Mouse (Mus musculus): ENCODE measurements around the gene Mapk1ip1. TPM values are rescaled to one million over a fixed set of nuclear protein-coding genes. Genes with fewer than 3 reads are reported as not detected.

The Mapk1ip1 gene
- polyA plus RNA-seq, 1 experiment from 2014 or later: 14.5 TPM

- no peaks in the 10 kb centered on the region for H3K27me3 ChIP-seq
- H3K27ac ChIP-seq: no peak overlapping the region
- H3K4me3 ChIP-seq: no peak overlapping the region
- peaks cover 37% of the 10 kb centered on the region for H3K36me3 ChIP-seq
- no peak for ATAC-seq (ENCODE audit: insufficient number of reproducible peaks, insufficient read depth, low FRiP score, low TSS enrichment, low read depth)
- no peak overlapping the region for H3K9ac ChIP-seq
- peaks cover 12% of the 10 kb centered on the region for H3K4me1 ChIP-seq
- no peaks in the 10 kb centered on the region for H3K9me3 ChIP-seq
- 96% methylated on average over 4 of the region's 4 CpGs for WGBS
- H3K4me2 ChIP-seq: no peak overlapping the region
Observed at GRCm38 (mm10) chr7:138853417-138854031, 7.5 kb upstream of the Mapk1ip1 start.

- Histone ChIP-seq H3K27me3 (no peaks in the 10 kb centered on the region), H3K27ac (no peak overlapping the region), H3K4me2 (peak overlapping the region; percentile 20; the same call in 1 of the 2 replicates), H3K4me3 (no peak overlapping the region), H3K36me3 (peaks cover 30% of the 10 kb centered on the region), H3K9me3 (no peaks in the 10 kb centered on the region), H3K9ac (no peak overlapping the region), H3K4me1 (peaks cover 25% of the 10 kb centered on the region)
- ATAC-seq (ENCODE audit: insufficient number of reproducible peaks, insufficient read depth, low FRiP score, low TSS enrichment, low read depth): no peak
Observed at GRCm38 (mm10) chr7:138850083-138850482, 4.0 kb upstream of the Mapk1ip1 start.

- H3K9ac ChIP-seq: peak overlapping the region; percentile 94
- no peak for ATAC-seq (ENCODE audit: insufficient number of reproducible peaks, insufficient read depth, low FRiP score, low TSS enrichment, low read depth)
Observed at GRCm38 (mm10) chr7:138848028-138848920, 2.2 kb upstream of the Mapk1ip1 start.

GRCm38 (mm10) chr7:138847316-138848027 lies 1.4 kb upstream of the Mapk1ip1 start:
- Histone ChIP-seq H3K9ac (peak overlapping the region; percentile 94), H3K4me3 (peak overlapping the region; percentile 99), H3K4me1 (peaks cover 44% of the 10 kb centered on the region), H3K27ac (no peak overlapping the region), H3K36me3 (peaks cover 14% of the 10 kb centered on the region; the same call in 1 of the 2 replicates), H3K9me3 (no peaks in the 10 kb centered on the region), H3K4me2 (peak overlapping the region; percentile 82), H3K27me3 (no peaks in the 10 kb centered on the region)
- 46% methylated on average over 13 of the region's 13 CpGs for WGBS
- no peak for ATAC-seq (ENCODE audit: insufficient number of reproducible peaks, insufficient read depth, low FRiP score, low TSS enrichment, low read depth)

More at GRCm38 (mm10) chr7:138848028-138848920, 2.2 kb upstream of the Mapk1ip1 start:
- peaks cover 21% of the 10 kb centered on the region for H3K36me3 ChIP-seq
- no peak overlapping the region for H3K27ac ChIP-seq
- 73% methylated on average over 7 of the region's 7 CpGs for WGBS
- no peaks in the 10 kb centered on the region for H3K9me3 ChIP-seq
- H3K4me1 ChIP-seq: peaks cover 42% of the 10 kb centered on the region
- H3K4me2 ChIP-seq: peak overlapping the region; percentile 82
- no peaks in the 10 kb centered on the region for H3K27me3 ChIP-seq
- H3K4me3 ChIP-seq: peak overlapping the region; percentile 99

GRCm38 (mm10) chr7:138846502-138846991 lies 474 bp upstream of the Mapk1ip1 start:
- peak; percentile 67 for ATAC-seq (ENCODE audit: insufficient number of reproducible peaks, insufficient read depth, low FRiP score, low TSS enrichment, low read depth)
- Histone ChIP-seq H3K9me3 (no peaks in the 10 kb centered on the region), H3K27me3 (no peaks in the 10 kb centered on the region), H3K4me2 (peak overlapping the region; percentile 82), H3K4me1 (peaks cover 44% of the 10 kb centered on the region), H3K36me3 (0 out of 2 replicates have a peak, but pooled peaks cover 5% of the 10 kb centered on the region), H3K9ac (peak overlapping the region; percentile 94), H3K27ac (peak overlapping the region; percentile 94), H3K4me3 (peak overlapping the region; percentile 99)
- WGBS: 0% methylated on average over 51 of the region's 61 CpGs

- 40% methylated on average over 8 of the region's 8 CpGs for WGBS
- Histone ChIP-seq H3K9ac (peak overlapping the region; percentile 94), H3K4me1 (peaks cover 43% of the 10 kb centered on the region), H3K36me3 (no peaks in the 10 kb centered on the region), H3K4me3 (peak overlapping the region; percentile 99), H3K27ac (no peak overlapping the region), H3K27me3 (no peaks in the 10 kb centered on the region), H3K9me3 (no peaks in the 10 kb centered on the region), H3K4me2 (peak overlapping the region; percentile 82)
- ATAC-seq (ENCODE audit: insufficient number of reproducible peaks, insufficient read depth, low FRiP score, low TSS enrichment, low read depth): no peak
Observed at GRCm38 (mm10) chr7:138845111-138845510, 962 bp downstream of the Mapk1ip1 start.

- H3K9ac ChIP-seq: no peak overlapping the region
- WGBS: 93% methylated on average over 4 of the region's 4 CpGs
- no peaks in the 10 kb centered on the region for H3K27me3 ChIP-seq
- no peaks in the 10 kb centered on the region for H3K9me3 ChIP-seq
- no peak overlapping the region for H3K4me2 ChIP-seq
- H3K27ac ChIP-seq: no peak overlapping the region
- no peak for ATAC-seq (ENCODE audit: insufficient number of reproducible peaks, insufficient read depth, low FRiP score, low TSS enrichment, low read depth)
- peaks cover 41% of the 10 kb centered on the region for H3K4me1 ChIP-seq
- no peak overlapping the region for H3K4me3 ChIP-seq
- no peaks in the 10 kb centered on the region for H3K36me3 ChIP-seq
Observed at GRCm38 (mm10) chr7:138843421-138843820, 2.7 kb downstream of the Mapk1ip1 start.

- no peak overlapping the region for H3K27ac ChIP-seq
- no peak for ATAC-seq (ENCODE audit: insufficient number of reproducible peaks, insufficient read depth, low FRiP score, low TSS enrichment, low read depth)
- no peaks in the 10 kb centered on the region for H3K9me3 ChIP-seq
- WGBS: 70% methylated on average over 3 of the region's 3 CpGs
- H3K4me3 ChIP-seq: no peak overlapping the region
- H3K4me1 ChIP-seq: peaks cover 27% of the 10 kb centered on the region
- H3K36me3 ChIP-seq: peaks cover 3% of the 10 kb centered on the region
- H3K27me3 ChIP-seq: no peaks in the 10 kb centered on the region
- H3K4me2 ChIP-seq: no peak overlapping the region
- no peak overlapping the region for H3K9ac ChIP-seq
Observed at GRCm38 (mm10) chr7:138841436-138842151, 4.5 kb downstream of the Mapk1ip1 start.

- 20% methylated on average over 4 of the region's 4 CpGs for WGBS
- Histone ChIP-seq H3K27ac (peak overlapping the region; percentile 83), H3K27me3 (no peaks in the 10 kb centered on the region), H3K9me3 (no peaks in the 10 kb centered on the region), H3K9ac (peak overlapping the region; percentile 55; the same call in 1 of the 2 replicates), H3K4me3 (no peak overlapping the region), H3K4me1 (peaks cover 27% of the 10 kb centered on the region), H3K36me3 (peaks cover 13% of the 10 kb centered on the region), H3K4me2 (no peak overlapping the region)
- peak; percentile 43; the same call in 1 of the 2 replicates for ATAC-seq (ENCODE audit: insufficient number of reproducible peaks, insufficient read depth, low FRiP score, low TSS enrichment, low read depth)
Observed at GRCm38 (mm10) chr7:138840594-138841021, 5.5 kb downstream of the Mapk1ip1 start.

- 82% methylated on average over 3 of the region's 3 CpGs for WGBS
- no peak overlapping the region for H3K4me2 ChIP-seq
Observed at GRCm38 (mm10) chr7:138835028-138835427, 11.0 kb downstream of the Mapk1ip1 start.

GRCm38 (mm10) chr7:138827812-138828211 lies 18.3 kb downstream of the Mapk1ip1 start:
- 15% methylated on average over 11 of the region's 11 CpGs for WGBS
- Histone ChIP-seq H3K4me3 (no peak overlapping the region), H3K36me3 (no peaks in the 10 kb centered on the region), H3K9ac (no peak overlapping the region), H3K4me1 (no peaks in the 10 kb centered on the region), H3K4me2 (no peak overlapping the region), H3K9me3 (no peaks in the 10 kb centered on the region), H3K27ac (no peak overlapping the region), H3K27me3 (no peaks in the 10 kb centered on the region)
- no peak for ATAC-seq (ENCODE audit: insufficient number of reproducible peaks, insufficient read depth, low FRiP score, low TSS enrichment, low read depth)

More at GRCm38 (mm10) chr7:138835028-138835427, 11.0 kb downstream of the Mapk1ip1 start:
- H3K36me3 ChIP-seq: peaks cover 13% of the 10 kb centered on the region
- H3K27me3 ChIP-seq: no peaks in the 10 kb centered on the region
- no peak overlapping the region for H3K4me3 ChIP-seq
- H3K4me1 ChIP-seq: no peaks in the 10 kb centered on the region
- no peak for ATAC-seq (ENCODE audit: insufficient number of reproducible peaks, insufficient read depth, low FRiP score, low TSS enrichment, low read depth)
- no peak overlapping the region for H3K27ac ChIP-seq
- no peaks in the 10 kb centered on the region for H3K9me3 ChIP-seq
- H3K9ac ChIP-seq: no peak overlapping the region
